Mouse (Mus musculus) kidney, adult 8-10 months (tissue): ENCODE measurements around the gene Tspan6.

Experiments used
- DNase-seq, 2 experiments: peaks; one replicate each; pipeline ENCODE4 v3.0.0; 2022

The Tspan6 gene

DNA sequence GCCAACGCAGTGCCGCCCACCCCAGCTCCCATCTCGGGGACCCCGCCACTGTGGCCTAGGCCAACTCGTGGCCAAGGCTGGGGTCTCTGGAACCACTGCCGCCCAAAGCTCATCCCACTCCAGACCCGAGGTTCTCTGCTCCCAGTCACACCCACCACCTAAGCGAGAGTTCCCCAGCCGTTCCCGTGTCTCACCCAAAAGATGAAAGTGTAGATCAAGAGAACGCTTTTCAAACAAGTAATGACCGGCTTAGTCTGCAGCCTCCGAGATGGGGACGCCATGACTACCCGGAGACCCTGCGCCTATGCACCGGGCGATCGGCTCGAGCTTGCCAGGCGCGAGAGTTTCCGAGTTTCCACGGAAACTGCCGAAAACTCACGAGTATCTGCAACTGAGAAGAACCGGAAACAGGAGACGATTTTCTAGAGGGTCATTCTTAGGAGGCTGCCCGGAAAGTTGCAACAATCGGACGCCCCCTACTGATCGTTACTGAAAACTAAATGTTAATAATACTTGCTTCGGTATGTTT is at the start of gene Tspan6:
TSS of gene Tspan6 (minus strand) at position 416 of the 529 bp plus-strand sequence.
- DNase-seq: peak; percentile 72 to 74

DNA sequence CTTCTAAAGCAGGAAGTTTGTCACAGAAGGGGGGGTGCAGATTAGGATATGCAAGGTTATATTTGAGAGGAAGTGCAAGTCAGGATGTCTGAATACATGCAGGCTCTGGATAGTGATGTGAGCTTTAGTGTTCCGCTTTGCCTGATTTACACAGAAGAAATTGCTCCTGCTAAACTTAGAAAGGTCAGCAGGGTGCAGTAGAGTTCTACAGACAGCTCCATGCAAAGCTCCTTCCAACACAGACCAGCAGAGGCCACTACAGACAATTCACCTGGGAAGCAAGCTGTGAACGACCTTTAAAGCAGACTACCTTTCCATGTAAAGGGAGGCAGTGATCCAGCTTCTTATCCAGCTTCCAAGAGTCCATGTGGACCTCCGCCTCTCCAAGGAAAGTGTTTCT is 49.2 kb upstream of the Tspan6 start:
- peak; percentile 48 to 62 for DNase-seq

DNA sequence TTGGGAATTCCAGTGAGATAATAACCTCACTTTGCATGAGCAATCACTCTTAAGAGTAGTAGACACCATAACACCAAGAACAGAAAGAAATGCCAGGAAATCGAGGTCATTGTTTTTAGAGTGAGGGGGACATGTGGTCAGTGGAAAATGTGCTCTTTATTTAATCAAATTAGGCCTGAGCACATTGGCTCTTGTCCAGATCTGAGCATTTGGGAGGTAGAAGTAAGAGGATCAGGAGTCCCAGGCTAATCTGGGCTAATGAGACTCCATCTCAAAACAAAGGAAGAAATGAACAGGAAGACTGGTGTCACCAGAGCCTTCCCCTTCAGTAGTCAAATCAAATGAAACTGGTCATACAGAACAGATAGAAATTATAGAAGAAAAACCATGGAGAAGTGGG is 41.3 kb upstream of the Tspan6 start:
- DNase-seq: no peak

DNA sequence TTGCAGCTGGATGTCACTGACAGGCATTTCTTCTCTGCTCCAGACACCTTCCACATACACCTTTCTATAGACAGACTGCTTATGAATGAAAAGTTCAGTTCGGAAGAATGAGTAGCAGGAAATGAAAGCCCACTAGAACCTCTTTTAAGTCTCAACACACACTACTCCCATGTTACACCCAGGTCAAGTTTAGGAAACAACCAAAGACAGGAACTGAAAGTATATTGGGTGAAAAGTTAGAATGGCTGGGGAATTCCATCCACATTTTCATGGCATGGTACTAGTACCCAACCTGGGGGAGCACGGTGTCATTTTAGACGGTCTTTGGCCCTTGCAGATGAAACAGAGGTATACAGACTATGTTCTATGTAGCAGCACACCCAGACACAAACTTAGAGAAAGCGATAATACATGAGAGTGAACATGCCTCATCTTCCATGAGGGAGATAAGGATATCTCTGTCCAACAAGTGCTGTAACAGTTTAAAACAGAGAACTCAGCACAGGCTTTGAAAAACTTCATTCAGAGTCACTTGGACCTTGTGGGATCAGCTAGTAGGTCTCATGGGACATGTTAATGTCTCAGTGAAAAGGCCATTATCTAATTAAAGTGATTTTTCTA is 38.5 kb upstream of the Tspan6 start:
- DNase-seq: no peak

DNA sequence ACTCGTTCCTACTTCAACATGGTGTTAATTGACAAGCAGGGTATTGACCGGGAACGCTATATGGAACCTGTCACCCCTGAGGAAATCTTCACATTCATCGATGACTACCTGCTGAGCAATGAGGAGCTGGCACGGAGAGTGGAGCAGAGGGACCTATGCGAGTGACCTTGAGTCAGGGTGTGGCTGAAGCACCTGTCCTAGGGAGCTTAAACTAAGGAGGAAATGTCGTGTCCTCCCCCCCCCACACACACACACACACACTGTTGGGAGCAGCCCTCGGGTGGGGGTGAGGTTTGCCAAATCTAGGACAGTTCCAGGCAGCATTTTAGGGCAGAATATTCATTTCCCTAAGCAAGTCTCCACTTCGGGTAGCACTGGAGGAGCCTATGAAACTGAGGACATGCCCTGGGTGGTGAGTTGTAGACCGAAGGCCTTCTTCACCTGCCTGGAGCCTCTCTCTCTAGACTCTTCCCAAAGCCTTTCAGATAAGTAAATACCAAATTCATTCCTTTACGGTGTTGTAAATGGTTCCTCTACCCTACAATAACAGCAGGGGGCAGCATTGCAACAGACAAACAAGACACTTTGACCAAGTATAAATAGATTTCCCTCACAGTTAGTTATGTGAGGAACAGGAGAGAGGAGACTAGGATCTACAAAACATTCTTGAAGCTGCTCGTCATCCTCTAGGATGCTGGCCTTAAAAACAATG is 33.2 kb upstream of the Tspan6 start:
- DNase-seq: peak; percentile 4 to 18

DNA sequence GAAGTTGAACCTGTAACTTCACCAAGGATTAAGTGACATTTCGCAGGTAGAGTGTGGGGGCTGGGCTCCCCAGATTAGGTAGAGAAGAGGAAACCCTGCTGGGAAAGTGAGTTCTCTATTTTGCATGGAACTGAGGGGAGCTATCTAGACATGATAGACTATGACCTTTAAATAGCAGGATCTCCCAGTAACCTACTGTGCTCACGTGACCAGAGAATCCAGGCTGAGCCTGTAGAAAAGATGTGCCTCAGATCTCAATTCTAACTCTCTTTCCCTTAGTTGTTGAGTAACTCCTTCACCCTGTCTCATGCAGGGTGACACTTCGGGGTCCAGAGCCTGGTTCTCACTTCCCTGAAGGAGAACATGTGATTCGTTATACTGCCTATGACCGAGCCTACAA is 28.5 kb upstream of the Tspan6 start:
- DNase-seq: no peak

DNA sequence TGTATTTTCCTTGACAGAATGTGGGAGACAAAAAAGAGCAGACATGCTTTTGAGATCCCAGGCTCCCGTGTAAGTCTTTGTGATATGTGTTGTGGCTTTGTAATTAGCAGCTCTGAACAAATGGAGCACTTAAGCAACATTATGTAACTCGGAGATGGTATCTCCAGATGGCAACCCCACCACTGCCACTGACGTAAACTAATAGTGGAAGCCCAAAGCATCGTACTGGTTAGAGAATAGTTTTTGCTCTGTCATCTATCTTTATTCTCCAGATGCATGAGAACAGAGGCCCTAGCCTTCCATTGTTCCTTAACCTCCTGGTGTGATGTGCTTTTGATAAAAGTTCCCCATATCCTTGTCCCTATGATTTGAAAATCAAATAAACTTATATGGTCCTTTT is 23.0 kb upstream of the Tspan6 start:
- DNase-seq: no peak

DNA sequence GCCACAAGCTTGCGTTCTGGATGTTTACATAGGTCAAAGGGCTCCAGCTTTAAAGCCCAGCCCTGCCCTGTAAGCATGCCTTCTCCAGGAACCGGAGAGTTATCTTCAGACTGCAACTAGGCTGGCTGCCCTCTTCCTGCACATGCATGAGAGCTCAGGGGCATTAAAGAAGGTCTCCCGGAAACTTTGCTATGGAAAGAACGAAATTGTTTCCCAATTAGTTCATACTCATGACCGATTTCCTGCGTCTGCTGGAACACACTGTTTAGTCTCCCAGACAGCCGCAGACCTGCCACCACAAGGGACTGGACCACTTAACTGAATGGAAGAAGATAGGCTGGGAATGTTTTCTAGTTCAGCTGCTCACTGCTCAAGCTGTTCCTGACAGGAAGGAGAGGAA is 16.0 kb upstream of the Tspan6 start:
- peak in 1 of 2 experiments; percentile 2 for DNase-seq

DNA sequence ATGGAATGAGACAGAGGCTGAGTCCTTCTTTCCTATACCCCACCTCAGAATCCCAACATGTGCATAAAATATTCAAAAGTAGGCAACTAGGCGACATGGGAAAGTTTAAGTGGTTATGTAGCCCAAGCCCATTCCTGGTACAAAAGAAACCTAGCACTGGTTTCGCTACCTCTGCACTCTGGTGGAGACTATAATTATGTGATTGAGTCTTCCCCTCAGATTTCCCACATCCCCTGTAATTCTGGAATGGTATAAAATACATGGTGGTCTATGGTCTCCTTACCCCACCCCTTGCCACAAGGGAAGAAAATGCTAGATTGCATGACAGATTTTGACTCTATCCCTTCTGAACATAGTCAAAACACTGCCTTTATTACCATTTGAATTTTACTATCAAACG is 14.8 kb upstream of the Tspan6 start:
- no peak for DNase-seq

DNA sequence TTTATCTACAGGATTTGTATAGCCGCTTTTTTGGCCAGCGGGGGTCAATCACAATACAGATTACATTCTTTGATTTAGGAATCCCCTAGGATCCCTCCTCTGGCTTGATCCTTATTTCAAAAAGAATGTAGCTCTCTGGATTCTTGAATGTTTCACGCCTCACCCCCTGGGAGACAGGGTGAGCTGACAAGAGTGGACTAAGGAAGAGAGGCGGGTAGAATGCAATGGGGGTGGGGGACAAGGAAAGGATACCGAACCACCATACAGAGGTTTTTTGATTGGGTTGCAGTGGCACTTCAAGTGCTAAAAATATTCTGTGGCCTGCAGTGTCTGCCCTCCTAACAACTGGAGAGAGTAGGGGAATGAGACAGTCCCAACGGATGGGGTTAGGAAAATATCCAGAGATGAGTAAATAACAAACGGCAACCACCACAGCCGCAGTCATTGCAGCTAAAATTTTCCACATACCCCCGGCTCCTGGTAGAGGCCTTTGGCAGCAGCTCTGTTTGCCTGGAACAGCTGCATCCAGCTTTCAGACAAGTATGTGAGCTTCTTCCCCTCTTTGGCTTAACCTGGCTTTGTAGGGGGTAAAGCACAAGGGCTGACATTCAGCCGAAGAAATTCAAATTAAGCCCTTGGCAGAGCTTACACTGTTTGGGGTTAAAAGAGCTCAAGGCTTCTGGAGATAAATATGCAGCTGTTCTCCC is 13.3 kb upstream of the Tspan6 start:
- peak in 1 of 2 experiments; percentile 23 for DNase-seq

DNA sequence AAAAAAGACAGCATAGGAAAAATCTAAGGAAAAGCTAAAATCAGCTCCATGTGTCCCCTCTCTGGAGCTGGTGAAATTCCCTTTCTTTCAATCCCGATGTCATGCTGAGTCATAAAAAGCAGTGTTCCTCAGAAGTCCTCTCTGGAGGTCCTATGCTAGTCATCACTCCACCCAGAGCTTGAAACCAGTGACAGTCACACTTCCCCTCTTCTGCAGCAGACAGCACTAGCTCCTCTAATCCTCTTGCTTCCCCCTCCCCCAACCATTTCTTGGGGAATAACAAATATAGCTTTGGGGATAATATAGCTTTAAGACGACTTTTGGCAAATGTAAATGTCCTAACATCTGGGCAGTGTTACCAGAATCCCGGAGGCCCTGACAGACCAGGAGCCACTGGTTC is 10.0 kb upstream of the Tspan6 start, which contains the start of gene Srpx2:
TSS of gene Srpx2 (plus strand) at position 166 of the 400 bp plus-strand sequence.
- DNase-seq: no peak

DNA sequence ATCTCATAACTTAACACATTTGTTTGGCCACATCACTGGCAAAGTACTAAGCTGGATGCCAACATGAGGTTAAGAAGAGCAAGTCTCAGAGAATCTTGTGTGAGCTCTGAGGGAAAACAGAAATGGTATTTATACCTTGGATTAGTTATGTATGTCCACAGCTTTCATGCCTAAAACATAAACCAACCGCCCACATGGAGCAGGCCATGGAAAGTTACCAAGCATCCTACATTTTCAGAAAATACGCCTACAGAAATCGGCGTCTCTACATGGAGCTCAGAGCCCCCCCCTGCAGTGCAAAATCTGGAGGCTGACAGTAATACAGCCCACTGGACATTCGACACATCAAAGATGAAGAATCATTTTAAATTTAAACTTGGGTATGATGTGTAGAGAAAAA is 10.1 kb downstream of the Tspan6 start:
- DNase-seq: no peak

DNA sequence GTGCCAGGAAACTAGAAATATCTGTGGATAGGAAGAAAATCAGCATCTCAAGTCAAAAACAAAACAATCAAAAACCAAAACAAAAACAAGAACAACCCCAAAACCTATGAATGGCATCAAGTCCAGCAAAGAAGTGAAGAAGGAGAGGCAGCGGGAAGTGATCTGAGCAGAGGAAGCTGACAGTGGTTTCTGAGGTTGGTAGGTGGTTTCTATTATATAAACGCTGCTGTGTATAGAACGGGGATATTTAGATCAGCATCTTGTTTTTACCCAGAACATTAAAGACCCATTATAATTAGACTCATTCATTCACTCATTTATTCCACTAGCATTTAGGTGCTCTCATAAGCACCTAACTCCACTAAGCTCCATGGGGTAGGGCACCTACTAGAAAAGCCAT is 10.9 kb downstream of the Tspan6 start:
- no peak for DNase-seq

DNA sequence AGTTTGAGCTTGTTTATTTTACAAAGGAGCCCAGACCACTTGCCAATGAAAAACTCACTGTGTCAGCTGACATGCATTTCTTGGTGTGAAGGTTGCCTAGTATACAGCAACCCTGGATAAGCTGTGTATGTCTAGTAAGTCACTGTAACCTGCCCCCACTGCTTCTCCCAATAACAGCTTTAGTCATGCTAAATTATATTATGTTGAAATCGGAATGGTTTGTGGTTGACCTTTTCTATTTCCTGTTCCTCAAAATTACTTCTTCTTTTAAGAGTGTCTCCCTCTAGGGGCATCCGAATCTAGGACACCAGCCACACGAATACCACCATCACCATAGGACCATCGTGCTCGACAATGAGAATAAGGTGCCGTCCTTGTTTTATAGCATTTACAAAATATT is 28.5 kb downstream of the Tspan6 start:
- DNase-seq: no peak

DNA sequence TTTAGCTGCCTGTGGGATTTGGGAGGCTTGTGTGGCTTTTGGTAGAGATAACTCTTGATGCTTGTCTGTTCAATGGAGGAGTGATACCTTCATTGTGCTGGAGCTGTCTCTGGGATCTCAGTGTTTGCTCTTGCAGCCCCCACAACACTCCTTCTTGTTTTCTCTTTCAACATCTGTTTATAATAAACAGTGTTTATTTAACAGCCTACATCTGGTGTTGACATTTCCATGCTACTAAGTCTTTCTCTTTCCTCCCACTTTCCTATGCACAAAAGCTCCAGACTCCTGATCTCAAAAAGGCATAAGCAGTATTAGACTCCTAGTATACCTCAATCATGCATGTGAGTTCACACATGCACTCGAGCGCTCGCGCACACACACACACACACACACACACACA is 44.6 kb downstream of the Tspan6 start:
- no peak for DNase-seq

DNA sequence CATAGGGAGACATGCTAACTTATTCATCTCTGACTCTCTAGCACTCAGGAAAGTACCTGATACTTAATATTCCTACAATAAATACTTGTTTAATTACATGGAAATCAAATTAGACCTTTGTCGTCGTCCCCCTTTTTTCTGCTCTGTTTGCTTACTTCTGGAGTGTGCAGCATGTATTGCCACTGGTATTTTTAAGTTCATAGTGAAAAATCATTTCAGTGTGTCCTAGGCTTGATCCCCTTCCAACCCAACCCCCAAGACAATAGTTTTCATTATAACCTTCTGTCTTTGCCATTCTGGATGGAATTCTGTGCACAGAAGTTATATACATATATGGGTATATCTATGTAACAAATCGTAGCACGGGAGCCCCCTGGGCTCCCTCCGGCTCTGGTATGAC is 47.5 kb downstream of the Tspan6 start, which contains the start of gene Tnmd:
TSS of gene Tnmd (plus strand) at position 301 of the 400 bp plus-strand sequence.
- no peak for DNase-seq
